Mouse (Mus musculus): ENCODE data around the gene Tbc1d10a. TPM values are rescaled to one million over a fixed set of nuclear protein-coding genes. Genes with fewer than 3 reads are reported as not detected.

Tbc1d10a gene
- polyA plus RNA-seq, 1 experiment, result 18.8 TPM

DNA sequence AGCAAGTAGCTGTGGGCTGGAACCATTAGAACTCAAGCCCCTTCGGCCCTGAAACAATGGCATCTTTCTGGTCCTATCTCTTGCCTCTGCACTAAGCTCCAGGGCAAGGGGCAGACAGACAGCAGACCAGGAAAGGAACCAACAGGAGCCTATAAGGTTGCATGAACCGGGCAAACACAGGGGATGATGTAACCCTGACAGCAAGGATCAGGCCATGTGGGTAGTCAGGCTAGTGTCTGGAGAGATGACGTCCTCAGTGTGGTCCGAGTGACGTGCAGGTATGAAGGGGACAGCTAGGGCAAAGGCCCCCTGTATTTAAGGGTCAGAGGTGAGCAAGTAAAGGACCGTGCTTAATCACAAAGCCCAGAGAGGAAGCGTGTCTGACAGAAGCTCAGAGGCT, 63.7 kb downstream of the Tbc1d10a start:
- TF ChIP-seq MYOD1 (IDR thresholded peaks at IDR 0.05; ENCODE audit: control insufficient read depth in 1 of 3, insufficient read length in 2 of 3, low read depth in 2 of 3) (no peak), TCF12 (IDR thresholded peaks at IDR 0.05; ENCODE audit: insufficient read depth, poor library complexity, severe bottlenecking) (no peak), TCF3 (IDR thresholded peaks at IDR 0.05; ENCODE audit: insufficient read length, low read depth) (no peak), POLR2AphosphoS2 (IDR thresholded peaks at IDR 0.05; ENCODE audit: insufficient read length, low read depth) (no peak), E2F4 (IDR thresholded peaks at IDR 0.05; ENCODE audit: insufficient read depth) (no peak)
- no peak overlapping the region for H3ac ChIP-seq (ENCODE audit: control insufficient read depth, insufficient read length)
- no peaks in the 10 kb centered on the region for H3K79me2 ChIP-seq (ENCODE audit: control insufficient read depth, insufficient read depth)
- no peaks in the 10 kb centered on the region for H3K36me3 ChIP-seq (ENCODE audit: control insufficient read depth, insufficient read depth)
- H3K4me2 ChIP-seq (ENCODE audit: low read depth), result no peak overlapping the region
- no peak overlapping the region for H3K4me3 ChIP-seq
- no peaks in the 10 kb centered on the region for H3K27me3 ChIP-seq (ENCODE audit: control insufficient read depth, insufficient read depth, insufficient read length)

DNA sequence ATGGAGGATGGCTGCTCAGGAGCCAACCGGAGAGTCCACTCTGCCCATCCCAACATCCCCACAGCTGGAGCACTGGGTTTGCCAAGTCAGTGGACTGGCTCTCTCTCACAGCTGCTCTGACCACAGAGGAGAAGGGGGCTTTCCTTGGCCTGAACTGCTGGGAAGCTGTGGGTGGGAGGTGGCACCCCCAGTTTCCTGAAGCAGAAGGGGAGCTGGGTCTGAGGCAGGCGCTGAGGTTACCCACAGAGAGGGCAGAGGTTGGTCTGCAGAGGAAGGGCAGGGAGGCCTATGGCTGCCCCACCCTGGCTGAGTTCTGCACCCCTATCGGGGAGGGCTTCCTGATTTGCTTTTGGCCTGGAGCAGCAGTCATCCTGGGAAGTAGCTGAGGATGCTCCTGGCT, 64.8 kb downstream of the Tbc1d10a start:
- Histone ChIP-seq H3K36me3 (ENCODE audit: control insufficient read depth, insufficient read depth) (no peaks in the 10 kb centered on the region), H3K4me2 (ENCODE audit: low read depth) (no peak overlapping the region), H3K79me2 (ENCODE audit: control insufficient read depth, insufficient read depth) (no peaks in the 10 kb centered on the region), H3ac (ENCODE audit: control insufficient read depth, insufficient read length) (no peak overlapping the region), H3K27me3 (ENCODE audit: control insufficient read depth, insufficient read depth, insufficient read length) (no peaks in the 10 kb centered on the region), H3K4me3 (no peak overlapping the region)
- peak in 1 of 3 experiments; percentile 25 for TF ChIP-seq MYOD1 (IDR thresholded peaks at IDR 0.05; ENCODE audit: control insufficient read depth in 1 of 3, insufficient read length in 2 of 3, low read depth in 2 of 3)
- no peak for TF ChIP-seq SRF (IDR thresholded peaks at IDR 0.05; ENCODE audit: control insufficient read depth, insufficient read length, low read depth)
- peak in 1 of 3 experiments; percentile 10 for TF ChIP-seq MYOG (IDR thresholded peaks at IDR 0.05; ENCODE audit: control insufficient read depth in 1 of 3, insufficient read depth in 1 of 3, insufficient read length in 2 of 3, low read depth in 2 of 3)

DNA sequence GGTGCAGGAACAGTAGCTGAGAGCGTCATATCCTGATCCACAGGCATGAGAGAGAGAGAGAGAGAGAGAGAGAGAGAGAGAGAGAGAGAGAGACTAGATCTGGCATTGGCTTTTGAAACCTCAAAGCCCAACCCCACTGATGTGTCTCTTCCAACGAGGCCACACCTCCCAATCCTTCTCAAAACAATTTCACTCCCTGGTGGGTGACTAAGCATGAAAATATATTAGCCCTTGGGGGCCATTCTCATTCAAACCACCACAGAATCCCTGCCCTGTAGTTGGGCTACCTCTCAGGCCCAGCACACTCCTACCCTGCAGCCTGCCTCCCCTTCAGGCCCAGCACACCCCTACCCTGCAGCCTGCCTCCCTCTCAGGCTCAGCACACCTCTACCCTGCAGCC, 66.3 kb downstream of the Tbc1d10a start:
- Histone ChIP-seq H3K4me2 (ENCODE audit: low read depth) (no peak overlapping the region), H3K27me3 (ENCODE audit: control insufficient read depth, insufficient read depth, insufficient read length) (no peaks in the 10 kb centered on the region), H3K79me2 (ENCODE audit: control insufficient read depth, insufficient read depth) (no peaks in the 10 kb centered on the region), H3K36me3 (ENCODE audit: control insufficient read depth, insufficient read depth) (no peaks in the 10 kb centered on the region), H3ac (ENCODE audit: control insufficient read depth, insufficient read length) (no peak overlapping the region), H3K4me3 (no peak overlapping the region)
- TF ChIP-seq TCF12 (IDR thresholded peaks at IDR 0.05; ENCODE audit: insufficient read depth, poor library complexity, severe bottlenecking), result no peak
- no peak for TF ChIP-seq POLR2AphosphoS2 (IDR thresholded peaks at IDR 0.05; ENCODE audit: insufficient read length, low read depth)
- no peak for TF ChIP-seq SRF (IDR thresholded peaks at IDR 0.05; ENCODE audit: control insufficient read depth, insufficient read length, low read depth)
- no peak for TF ChIP-seq CEBPB (IDR thresholded peaks at IDR 0.05; ENCODE audit: insufficient read depth, poor library complexity, severe bottlenecking)
- no peak for TF ChIP-seq POLR2A (IDR thresholded peaks at IDR 0.05; ENCODE audit: insufficient read length, low read depth)
- TF ChIP-seq MYOD1 (IDR thresholded peaks at IDR 0.05; ENCODE audit: control insufficient read depth in 1 of 3, insufficient read length in 2 of 3, low read depth in 2 of 3), result no peak
- TF ChIP-seq MYOG (IDR thresholded peaks at IDR 0.05; ENCODE audit: control insufficient read depth in 1 of 3, insufficient read depth in 1 of 3, insufficient read length in 2 of 3, low read depth in 2 of 3), result no peak
- TF ChIP-seq E2F4 (IDR thresholded peaks at IDR 0.05; ENCODE audit: insufficient read depth), result no peak
- TF ChIP-seq TCF3 (IDR thresholded peaks at IDR 0.05; ENCODE audit: insufficient read length, low read depth), result no peak

DNA sequence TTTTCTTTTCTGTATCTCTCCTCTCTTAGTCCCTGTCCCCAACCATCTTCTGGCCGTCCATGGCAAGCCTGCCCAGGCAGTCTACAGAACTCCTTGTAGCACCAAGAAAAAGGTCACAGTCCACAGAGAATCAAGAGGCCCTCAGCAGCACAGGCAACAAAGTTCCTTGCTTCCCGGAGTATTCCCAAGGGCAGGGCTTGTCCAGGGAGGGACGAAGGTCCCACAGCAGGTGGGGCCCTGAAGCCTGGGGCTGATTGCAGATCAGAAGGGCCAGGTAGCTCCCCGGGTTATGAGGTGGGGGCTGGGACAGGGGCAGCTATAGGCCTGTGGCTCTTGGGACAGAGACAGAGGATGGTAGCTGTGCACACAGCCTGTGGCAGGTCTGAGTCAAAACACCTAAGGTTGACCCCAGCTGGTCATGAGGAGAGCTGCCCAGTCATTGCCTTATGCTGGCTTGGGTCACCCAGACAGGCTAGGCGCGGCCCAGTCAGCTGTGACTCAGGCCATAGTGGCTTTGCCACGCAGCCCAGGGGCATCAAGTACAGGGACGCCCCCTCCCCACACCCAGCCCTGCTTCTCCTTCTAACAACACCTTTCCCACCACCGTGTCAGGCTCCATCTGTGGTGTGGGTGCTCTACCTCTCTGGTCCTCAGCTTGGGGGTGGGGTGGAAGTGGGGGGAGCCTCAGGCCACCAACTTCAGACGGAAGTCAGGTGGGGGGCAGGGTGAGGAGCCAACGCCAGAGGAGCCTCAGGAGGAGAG, 70.4 kb downstream of the Tbc1d10a start, which contains the start of gene Lif:
Gene Lif, plus strand, starts transcription at position 712 of the 762 bp plus-strand sequence.
- TF ChIP-seq CEBPB (IDR thresholded peaks at IDR 0.05; ENCODE audit: insufficient read depth, poor library complexity, severe bottlenecking) (no peak), TCF3 (IDR thresholded peaks at IDR 0.05; ENCODE audit: insufficient read length, low read depth) (no peak), E2F4 (IDR thresholded peaks at IDR 0.05; ENCODE audit: insufficient read depth) (no peak), TCF12 (IDR thresholded peaks at IDR 0.05; ENCODE audit: insufficient read depth, poor library complexity, severe bottlenecking) (no peak)
- Histone ChIP-seq H3ac (ENCODE audit: control insufficient read depth, insufficient read length) (no peak within 1 kb of the TSS), H3K79me2 (ENCODE audit: control insufficient read depth, insufficient read depth) (no peaks in the 10 kb centered on the region), H3K36me3 (ENCODE audit: control insufficient read depth, insufficient read depth) (no peaks in the 10 kb centered on the region), H3K4me2 (ENCODE audit: low read depth) (no peak within 1 kb of the TSS), H3K27me3 (ENCODE audit: control insufficient read depth, insufficient read depth, insufficient read length) (no peaks in the 10 kb centered on the region), H3K4me3 (no peak within 1 kb of the TSS)

DNA sequence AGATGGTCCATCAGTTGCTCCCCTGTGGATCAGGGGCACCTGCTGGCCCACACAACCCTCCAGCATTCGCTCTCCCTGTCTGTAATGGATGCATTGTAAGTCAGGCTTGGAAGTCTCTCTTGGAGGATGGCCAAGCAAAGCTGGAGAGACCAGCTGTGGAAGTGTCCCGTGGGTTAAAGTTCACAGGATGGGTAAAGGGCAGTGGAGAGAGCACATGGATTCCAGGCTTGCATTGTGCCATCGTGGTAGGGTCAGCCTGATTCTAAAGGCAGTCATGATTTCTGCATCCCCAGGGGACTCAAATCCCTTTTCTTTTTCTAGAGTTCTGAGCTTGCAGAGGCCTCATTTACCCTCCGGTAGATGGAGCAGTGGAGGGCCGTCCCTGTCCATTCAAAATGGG, 71.2 kb downstream of the Tbc1d10a start:
- no peak for TF ChIP-seq MAX (IDR thresholded peaks at IDR 0.05; ENCODE audit: low read depth)
- no peak for TF ChIP-seq POLR2A (IDR thresholded peaks at IDR 0.05; ENCODE audit: insufficient read length, low read depth)
- TF ChIP-seq E2F4 (IDR thresholded peaks at IDR 0.05; ENCODE audit: insufficient read depth), result no peak
- no peak for TF ChIP-seq USF1 (IDR thresholded peaks at IDR 0.05; ENCODE audit: low read depth)
- TF ChIP-seq TCF3 (IDR thresholded peaks at IDR 0.05; ENCODE audit: insufficient read length, low read depth), result no peak
- no peak for TF ChIP-seq REST (IDR thresholded peaks at IDR 0.05; ENCODE audit: insufficient read depth, insufficient read length)
- no peak for TF ChIP-seq SRF (IDR thresholded peaks at IDR 0.05; ENCODE audit: control insufficient read depth, insufficient read length, low read depth)
- no peak for TF ChIP-seq CEBPB (IDR thresholded peaks at IDR 0.05; ENCODE audit: insufficient read depth, poor library complexity, severe bottlenecking)
- TF ChIP-seq POLR2AphosphoS2 (IDR thresholded peaks at IDR 0.05; ENCODE audit: insufficient read length, low read depth), result no peak
- no peak for TF ChIP-seq TCF12 (IDR thresholded peaks at IDR 0.05; ENCODE audit: insufficient read depth, poor library complexity, severe bottlenecking)
- no peak for TF ChIP-seq MYOG (IDR thresholded peaks at IDR 0.05; ENCODE audit: control insufficient read depth in 1 of 3, insufficient read depth in 1 of 3, insufficient read length in 2 of 3, low read depth in 2 of 3)
- TF ChIP-seq MYOD1 (IDR thresholded peaks at IDR 0.05; ENCODE audit: control insufficient read depth in 1 of 3, insufficient read length in 2 of 3, low read depth in 2 of 3), result no peak
- H3K36me3 ChIP-seq (ENCODE audit: control insufficient read depth, insufficient read depth), result no peaks in the 10 kb centered on the region
- H3K79me2 ChIP-seq (ENCODE audit: control insufficient read depth, insufficient read depth), result no peaks in the 10 kb centered on the region
- H3K27me3 ChIP-seq (ENCODE audit: control insufficient read depth, insufficient read depth, insufficient read length), result no peaks in the 10 kb centered on the region
- H3ac ChIP-seq (ENCODE audit: control insufficient read depth, insufficient read length), result no peak overlapping the region
- no peak overlapping the region for H3K4me3 ChIP-seq
- H3K4me2 ChIP-seq (ENCODE audit: low read depth), result no peak overlapping the region

Data from myocyte (in vitro differentiated cells).